Mouse (Mus musculus) v-Abl transformed pro-B cells (cell line): ENCODE data around the gene Tmem230.
"Not testable (repeated sequence)": the region's sequence is repeated elsewhere in the genome, so short reads cannot be mapped to it uniquely, and the experiment has no call there.

Experiments
- in situ Hi-C, 2 experiments: fragments of 400-800 bp; cut with MboI; formaldehyde crosslinking; loops; one replicate each; pipeline ENCODE4 v1.15.1; 2025; ENCODE audit not compliant: unreplicated experiment in 2 of 2

Tmem230 gene

GRCm38 (mm10) chr2:132247539-132248313 lies at the start of gene Tmem230:
Gene Tmem230 (minus strand): TSS chr2:132247807.
- in situ Hi-C loops: loop anchor here in 1 of 2 experiments (10.0 kb wide), 1 partner anchor 263 kb away; no protein-coding TSS in a partner anchor

GRCm38 (mm10) chr2:132293694-132294450 lies 46.3 kb upstream of the Tmem230 start:
- in situ Hi-C loops: no loop called here

- in situ Hi-C loops: no loop called here
Measured at GRCm38 (mm10) chr2:132292083-132292482, 44.5 kb upstream of the Tmem230 start.

- in situ Hi-C loops: no loop called here
Measured at GRCm38 (mm10) chr2:132291265-132291664, 43.7 kb upstream of the Tmem230 start.

GRCm38 (mm10) chr2:132290808-132291207 lies 43.2 kb upstream of the Tmem230 start:
- in situ Hi-C loops: no loop called here

GRCm38 (mm10) chr2:132289213-132289612 lies 41.6 kb upstream of the Tmem230 start:
- in situ Hi-C loops: not testable (repeated sequence)

GRCm38 (mm10) chr2:132286376-132287076 lies 38.9 kb upstream of the Tmem230 start:
- in situ Hi-C loops: no loop called here

GRCm38 (mm10) chr2:132285722-132286121 lies 38.1 kb upstream of the Tmem230 start:
- in situ Hi-C loops: not testable (repeated sequence)

GRCm38 (mm10) chr2:132284492-132285139 lies 37.0 kb upstream of the Tmem230 start:
- in situ Hi-C loops: no loop called here

- in situ Hi-C loops: no loop called here
Measured at GRCm38 (mm10) chr2:132283236-132284070, 35.8 kb upstream of the Tmem230 start.

GRCm38 (mm10) chr2:132282453-132283174 lies 35.0 kb upstream of the Tmem230 start:
- in situ Hi-C loops: no loop called here

- in situ Hi-C loops: no loop called here
Measured at GRCm38 (mm10) chr2:132281560-132282452, 34.2 kb upstream of the Tmem230 start.

GRCm38 (mm10) chr2:132280518-132281120 lies 33.0 kb upstream of the Tmem230 start:
- in situ Hi-C loops: no loop called here

GRCm38 (mm10) chr2:132279978-132280377 lies 32.4 kb upstream of the Tmem230 start:
- in situ Hi-C loops: no loop called here

- in situ Hi-C loops: no loop called here
Measured at GRCm38 (mm10) chr2:132279336-132279882, 31.8 kb upstream of the Tmem230 start.

GRCm38 (mm10) chr2:132278273-132278853 lies 30.8 kb upstream of the Tmem230 start:
- in situ Hi-C loops: no loop called here

GRCm38 (mm10) chr2:132276249-132276648 lies 28.6 kb upstream of the Tmem230 start:
- in situ Hi-C loops: no loop called here
